Mouse (Mus musculus) left cerebral cortex, postnatal 25 days (tissue): ENCODE measurements around the gene Dda1. TPM values are rescaled to one million over a fixed set of nuclear protein-coding genes. Genes with fewer than 3 reads are reported as not detected.
"Not testable (repeated sequence)": the region's sequence is repeated elsewhere in the genome, so short reads cannot be mapped to it uniquely, and the experiment has no call there.

Source experiments
- DNase-seq, 2 experiments: peaks; one replicate each; pipeline ENCODE4 v3.0.0; 2022; ENCODE audit warnings: low spot score in 2 of 2, mixed read lengths in 1 of 2
- intact Hi-C: fragments of 180-260 bp; cut with DNase I; formaldehyde crosslinking; loops from one replicate; pipeline ENCODE4 v1.15.1; 2025
- total RNA-seq, 2 experiments: library from RNA; stranded (reverse); gene quantifications; 2 replicates each; pipeline ENCODE4 v1.2.3; 2021

Dda1 gene
- total RNA-seq: 10 to 100 TPM; 80.9 to 84.8 TPM

GRCm38 (mm10) chr8:71468916-71469315, at the start of gene Dda1:
Gene Dda1 (plus strand): TSS chr8:71469199.
- intact Hi-C loops: no loop called here
- DNase-seq: peak; percentile 99 to 100

- no peak for DNase-seq
- intact Hi-C loops: no loop called here
These were observed 46.9 kb upstream of the Dda1 start for GRCm38 (mm10) chr8:71422121-71422520.

DNA sequence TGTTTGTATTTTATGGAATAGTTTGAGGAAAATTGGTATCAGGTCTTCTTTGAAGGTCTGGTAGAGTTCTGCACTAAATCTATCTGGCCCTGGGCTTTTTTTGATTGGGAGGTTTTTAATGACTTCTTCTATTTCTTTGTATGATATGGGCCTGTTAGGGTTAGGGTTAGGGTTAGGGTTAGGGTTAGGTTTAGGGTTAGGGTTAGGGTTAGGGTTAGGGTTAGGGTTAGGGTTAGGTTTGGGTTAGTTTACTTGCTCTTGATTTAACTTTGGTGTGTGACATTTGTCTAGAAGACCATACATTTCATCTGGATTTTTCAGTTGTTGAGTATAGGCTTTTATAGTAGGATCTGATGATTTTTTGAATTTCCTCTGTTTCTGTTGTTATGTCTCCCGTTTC, 36.1 kb upstream of the Dda1 start:
- intact Hi-C loops, DNase-seq: not testable (repeated sequence)

DNA sequence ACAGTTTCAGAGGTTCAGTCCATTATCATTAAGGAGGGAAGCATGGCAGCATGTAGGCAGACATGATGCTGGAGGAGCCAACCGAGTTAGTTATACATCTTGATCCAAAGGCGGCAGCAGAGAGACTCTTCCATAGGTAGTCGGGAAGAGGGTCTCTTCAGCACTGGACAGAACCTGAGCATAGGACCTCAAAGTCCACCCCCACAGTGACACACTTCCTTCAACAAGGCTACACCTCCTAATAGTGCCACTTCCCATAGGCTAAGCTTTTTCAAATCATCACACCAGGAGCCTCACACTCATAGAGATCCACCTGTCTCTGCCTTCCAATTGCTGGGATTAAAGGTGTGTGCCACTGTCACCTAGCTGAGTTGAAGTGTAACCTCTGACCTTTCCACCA, 32.0 kb upstream of the Dda1 start:
- no peak for DNase-seq
- intact Hi-C loops: no loop called here

DNA sequence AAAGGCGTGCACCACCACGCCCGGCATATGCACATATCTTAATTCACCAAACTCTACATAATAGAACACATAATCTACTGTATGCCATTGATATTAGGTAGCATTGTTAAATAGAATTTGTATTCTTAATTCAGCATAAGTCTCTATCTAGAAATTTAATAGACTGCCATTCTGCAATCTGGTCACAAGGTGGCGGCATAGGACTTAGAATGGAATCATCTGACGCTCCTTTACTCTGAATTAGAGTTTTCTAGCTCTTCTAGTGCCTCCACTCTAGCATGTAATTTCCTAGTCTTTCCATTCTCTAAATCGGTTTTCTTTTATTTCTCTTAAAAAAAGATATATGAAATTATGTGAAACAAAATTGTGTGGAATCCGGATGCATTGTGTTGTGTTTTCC, 27.6 kb upstream of the Dda1 start:
- peak in 1 of 2 experiments; percentile 49 for DNase-seq
- intact Hi-C loops: loop anchor here (2.0 to 5.0 kb wide), 2 partner anchors 79 to 156 kb away; partner anchors contain the start of gene Fam129c

DNA sequence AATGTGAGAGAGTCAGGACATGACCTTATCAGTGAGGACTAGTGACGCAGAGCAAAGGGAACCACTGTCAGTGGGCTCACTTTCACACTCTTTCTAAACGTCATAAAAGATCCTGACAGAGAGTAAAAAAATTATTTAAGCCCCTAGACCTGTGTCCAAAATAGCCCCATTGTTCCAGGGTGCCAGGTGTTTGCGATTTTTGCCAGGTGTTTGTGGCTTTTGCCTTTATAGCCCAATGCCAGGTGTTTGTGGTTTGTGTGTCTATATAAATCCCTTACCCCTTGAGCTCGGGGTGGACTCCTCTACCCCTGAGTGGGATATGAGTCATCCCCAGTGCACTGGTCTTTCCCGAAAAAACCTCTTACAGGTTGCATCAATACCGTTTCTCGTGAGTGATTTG, 23.9 kb upstream of the Dda1 start:
- no peak for DNase-seq
- intact Hi-C loops: loop anchor here (2.0 kb wide), 1 partner anchor 16 kb away; no protein-coding TSS in a partner anchor

- DNase-seq: no peak
- intact Hi-C loops: no loop called here
These were observed 17.7 kb upstream of the Dda1 start for GRCm38 (mm10) chr8:71451337-71451736.

DNA sequence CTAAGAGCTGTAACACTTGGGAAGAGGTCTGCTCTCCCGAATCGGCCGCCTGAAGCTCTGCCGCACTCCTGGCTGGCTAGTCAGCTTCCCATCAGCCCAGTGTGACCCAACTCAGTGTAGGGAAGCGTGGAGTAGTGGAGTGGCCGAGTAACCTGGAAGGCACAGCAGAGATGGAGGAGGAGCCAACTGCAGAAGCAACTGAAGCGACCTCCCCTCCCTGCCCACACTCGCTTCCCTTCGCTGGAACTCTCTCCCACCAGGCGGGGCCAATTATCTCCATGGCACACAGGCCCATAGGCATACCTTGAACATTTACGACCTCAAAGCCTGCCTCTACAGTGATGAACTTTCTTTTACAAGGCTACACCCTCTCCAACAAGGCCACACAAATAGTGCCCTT, 17.2 kb upstream of the Dda1 start:
- intact Hi-C loops: no loop called here
- DNase-seq: no peak

DNA sequence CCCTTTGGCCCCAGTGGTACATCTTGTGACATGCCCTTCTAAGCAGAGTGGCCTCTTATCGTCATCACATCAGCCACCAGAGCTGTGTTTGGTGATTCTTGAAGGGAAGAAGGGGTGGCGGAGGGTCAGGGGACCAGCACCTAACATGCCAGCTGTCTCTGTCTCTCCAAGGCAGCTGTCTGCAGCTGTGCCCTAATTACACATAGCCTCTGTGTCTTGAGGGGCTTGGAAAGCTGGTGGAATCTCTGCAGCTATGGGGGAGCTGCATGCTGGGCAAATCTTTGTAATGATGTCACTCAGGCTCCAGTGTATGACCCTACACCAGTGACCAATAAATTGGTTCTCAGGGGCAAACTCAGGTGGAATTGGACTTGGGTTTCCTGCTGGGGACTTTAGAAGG, 16.3 kb upstream of the Dda1 start:
- intact Hi-C loops: no loop called here
- DNase-seq: no peak

DNA sequence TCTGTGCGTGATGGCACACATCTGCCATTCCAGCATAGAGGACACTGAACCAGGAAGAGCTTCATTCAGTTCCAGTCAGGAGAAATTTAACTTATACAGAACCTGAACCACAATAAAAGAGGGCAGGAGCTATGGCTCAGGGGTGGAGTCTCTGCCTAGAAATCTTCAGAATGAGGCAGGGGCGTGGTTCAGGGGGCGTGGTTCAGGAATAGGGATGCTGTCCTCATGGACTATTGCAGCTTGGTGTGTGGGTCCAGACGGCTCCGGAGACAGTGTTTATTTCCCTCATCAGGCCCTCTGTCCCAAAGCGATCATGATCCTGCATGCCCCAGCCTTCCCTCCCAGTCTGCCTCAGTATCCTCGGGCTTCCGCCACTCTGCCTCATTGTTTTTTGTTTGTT, 14.3 kb upstream of the Dda1 start:
- intact Hi-C loops: no loop called here
- no peak for DNase-seq

DNA sequence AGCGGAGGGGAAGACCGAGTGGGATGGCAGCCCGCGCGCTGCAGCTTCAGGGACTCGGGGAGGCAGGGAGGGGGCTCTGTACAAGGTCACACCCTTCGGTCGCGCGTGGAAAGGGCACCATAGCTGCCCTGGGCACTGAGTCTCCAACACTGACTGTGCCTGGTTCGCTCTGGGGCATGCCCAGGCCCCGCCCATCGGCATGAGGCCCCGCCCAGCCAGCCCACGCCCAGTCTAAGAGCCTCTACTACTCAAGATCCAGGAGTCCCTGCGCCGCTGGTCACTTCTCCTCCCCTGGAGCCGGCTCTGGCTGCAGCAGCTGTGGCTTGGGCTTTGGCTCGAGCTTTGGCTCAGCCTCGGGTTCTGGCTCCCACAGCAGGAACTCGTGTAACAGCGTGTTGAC, 12.1 kb upstream of the Dda1 start:
- intact Hi-C loops: no loop called here
- DNase-seq: no peak

- DNase-seq: no peak
- intact Hi-C loops: no loop called here
These were observed 11.2 kb upstream of the Dda1 start for GRCm38 (mm10) chr8:71457659-71458270.

- DNase-seq: no peak
- intact Hi-C loops: loop anchor here (2.0 to 5.0 kb wide), 3 partner anchors 16 to 563 kb away; partner anchors contain the start of genes Nr2f6 and Rpl18a
These were observed 8.3 kb upstream of the Dda1 start for GRCm38 (mm10) chr8:71460716-71461115.

DNA sequence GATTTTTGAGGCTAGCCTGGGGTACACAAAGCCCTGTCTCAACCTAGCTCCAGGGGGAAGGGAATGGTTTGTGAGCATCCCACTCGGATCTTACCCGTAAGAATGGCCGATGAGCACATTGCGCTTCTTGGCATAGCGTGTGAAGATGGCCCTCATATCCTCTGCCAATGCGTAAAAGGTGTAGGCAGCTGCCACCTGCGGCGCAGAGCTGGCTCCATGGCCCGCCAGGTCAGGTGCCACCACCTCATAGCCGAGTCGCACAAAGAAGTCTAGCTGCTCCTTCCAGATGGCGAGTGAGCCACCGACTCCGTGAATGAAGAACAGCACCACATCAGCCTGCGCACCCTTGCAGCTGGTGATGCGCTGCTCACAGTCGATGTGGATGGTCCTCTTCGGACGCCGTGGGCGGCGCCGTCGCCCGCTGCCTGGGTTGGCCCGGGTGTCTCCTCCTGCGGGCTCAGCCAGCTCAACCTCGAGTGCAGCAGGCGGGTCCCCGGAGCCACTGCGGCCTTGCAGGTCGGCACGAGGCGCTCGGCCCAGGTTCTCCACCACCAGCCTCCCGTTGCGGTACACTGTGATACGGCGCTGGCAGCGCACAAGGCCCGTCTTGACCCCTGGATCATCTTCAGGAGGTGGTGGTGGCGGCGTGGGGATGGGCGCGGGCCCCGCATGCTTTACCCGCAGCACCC, 7.7 kb upstream of the Dda1 start:
- intact Hi-C loops: loop anchor here (2.0 to 5.0 kb wide), 3 partner anchors 16 to 564 kb away; partner anchors contain the start of genes Nr2f6 and Rpl18a
- no peak for DNase-seq

- intact Hi-C loops: loop anchor here (5.0 kb wide), 2 partner anchors 80 to 565 kb away; partner anchors contain the start of genes Nr2f6 and Rpl18a
- DNase-seq: no peak
These were observed 6.8 kb upstream of the Dda1 start for GRCm38 (mm10) chr8:71462191-71462590.

- intact Hi-C loops: loop anchor here (5.0 kb wide), 2 partner anchors 80 to 565 kb away; partner anchors contain the start of genes Nr2f6 and Rpl18a
- peak; percentile 67 to 80 for DNase-seq
These were observed 6.2 kb upstream of the Dda1 start for GRCm38 (mm10) chr8:71462786-71463185.

DNA sequence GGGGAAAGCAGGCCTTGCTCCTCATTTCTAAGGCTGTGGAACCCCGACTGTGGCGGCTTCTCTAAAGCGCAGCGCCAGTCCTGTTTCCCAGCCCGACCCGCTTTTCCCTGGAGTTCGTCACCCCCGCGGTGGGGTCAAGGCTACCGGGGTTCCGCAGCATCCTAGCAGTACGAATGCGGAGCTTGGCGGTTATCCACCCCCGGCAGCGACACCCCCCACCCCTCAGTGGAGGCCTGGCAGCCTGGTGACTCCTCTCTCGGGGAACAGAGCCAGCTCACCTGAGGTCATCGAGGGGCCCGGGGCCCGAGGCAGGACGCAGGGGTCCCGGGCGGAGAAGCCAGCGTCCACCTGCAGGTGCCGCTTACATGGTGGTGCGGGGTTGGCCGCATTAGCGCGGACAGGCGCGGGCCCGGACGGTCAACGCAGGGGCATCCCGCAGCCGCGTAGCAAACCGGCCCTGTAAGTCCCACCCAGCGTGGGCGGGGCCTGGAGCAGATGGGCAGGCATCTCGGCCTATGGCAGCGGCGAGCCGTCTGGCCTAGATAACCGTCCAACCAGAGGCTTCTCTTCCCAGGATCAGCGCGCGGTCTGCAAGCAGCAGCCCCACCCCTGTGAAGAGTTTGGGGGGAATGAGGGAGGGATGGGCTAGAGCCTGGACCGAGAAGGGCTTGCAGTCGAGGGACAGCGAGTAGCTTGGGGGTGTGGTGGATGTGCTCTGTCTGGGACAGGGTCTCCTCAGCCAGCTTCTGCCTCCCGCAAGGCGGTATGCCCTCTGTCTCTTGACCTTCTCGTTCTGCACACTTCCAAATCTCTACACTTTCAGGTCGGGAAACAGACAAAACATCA, 5.6 kb upstream of the Dda1 start, which contains the start of gene Abhd8:
Abhd8 (minus strand) TSS at position 468 of the 846 bp plus-strand sequence.
- intact Hi-C loops: loop anchor here (2.0 to 5.0 kb wide), 3 partner anchors 79 to 566 kb away; partner anchors contain the start of genes Mvb12a, Nr2f6 and Rpl18a
- peak; percentile 99 for DNase-seq

DNA sequence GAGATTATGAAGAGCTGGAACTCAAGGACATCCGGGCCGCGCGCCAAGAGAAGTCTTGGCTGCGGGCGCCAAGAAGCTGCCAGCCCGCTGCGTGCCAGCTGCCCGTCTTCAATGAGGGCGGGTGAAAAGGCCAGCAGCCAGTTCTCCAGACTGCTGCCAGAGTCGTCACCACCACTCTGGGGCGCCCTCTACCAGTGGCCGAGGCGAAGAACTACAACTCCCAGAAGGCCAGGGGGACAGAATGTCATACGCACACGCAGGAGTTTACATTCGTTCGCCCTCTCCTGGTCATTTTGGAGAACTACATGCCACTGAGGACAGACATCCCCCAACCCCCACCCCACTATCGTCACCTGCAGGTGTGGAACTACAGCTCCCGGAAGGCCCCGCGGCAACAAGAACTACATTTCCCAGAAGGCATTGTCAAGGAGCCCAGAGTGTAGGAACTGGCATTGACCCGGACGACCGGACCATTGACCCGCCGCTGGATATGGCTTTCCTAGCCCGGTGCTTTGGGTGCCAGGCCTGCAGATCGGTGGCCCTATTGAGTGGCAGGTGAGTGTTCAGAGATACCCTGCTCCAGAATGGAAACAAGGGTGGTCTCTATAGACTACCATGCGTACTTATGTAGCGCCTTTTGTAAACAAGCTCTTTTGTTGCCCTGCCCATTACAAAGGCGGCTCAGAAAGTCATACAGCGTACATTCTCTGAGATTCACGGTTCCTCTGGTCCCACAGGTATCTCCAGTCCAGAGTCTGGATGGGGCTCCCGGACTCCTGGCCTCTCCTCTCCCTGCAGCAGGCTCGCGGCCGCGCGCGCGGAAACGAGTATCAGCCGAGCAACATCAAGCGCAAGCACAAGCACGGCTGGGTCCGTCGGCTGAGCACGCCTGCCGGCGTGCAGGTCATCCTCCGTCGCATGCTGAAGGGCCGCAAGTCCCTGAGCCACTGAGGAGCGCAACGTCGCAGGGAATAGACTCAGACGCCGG, 4.2 kb upstream of the Dda1 start, which contains the start of gene Mrpl34:
Mrpl34 (plus strand) TSS at position 447 of the 988 bp plus-strand sequence.
- intact Hi-C loops: loop anchor here (2.0 to 5.0 kb wide), 3 partner anchors 78 to 568 kb away; partner anchors contain the start of genes Mvb12a, Nr2f6 and Rpl18a
- DNase-seq: peak; percentile 99 to 100
